Mouse (Mus musculus): Measurements from ENCODE around the gene Rinl. TPM values are rescaled to one million over a fixed set of nuclear protein-coding genes. Genes with fewer than 3 reads are reported as not detected.
A peak's percentile ranks its signal among the peaks of the same experiment; 100 is the strongest.

Gene Rinl
- total RNA-seq, 2 experiments from 2014 or later, result 2.2 to 4.0 TPM

DNA sequence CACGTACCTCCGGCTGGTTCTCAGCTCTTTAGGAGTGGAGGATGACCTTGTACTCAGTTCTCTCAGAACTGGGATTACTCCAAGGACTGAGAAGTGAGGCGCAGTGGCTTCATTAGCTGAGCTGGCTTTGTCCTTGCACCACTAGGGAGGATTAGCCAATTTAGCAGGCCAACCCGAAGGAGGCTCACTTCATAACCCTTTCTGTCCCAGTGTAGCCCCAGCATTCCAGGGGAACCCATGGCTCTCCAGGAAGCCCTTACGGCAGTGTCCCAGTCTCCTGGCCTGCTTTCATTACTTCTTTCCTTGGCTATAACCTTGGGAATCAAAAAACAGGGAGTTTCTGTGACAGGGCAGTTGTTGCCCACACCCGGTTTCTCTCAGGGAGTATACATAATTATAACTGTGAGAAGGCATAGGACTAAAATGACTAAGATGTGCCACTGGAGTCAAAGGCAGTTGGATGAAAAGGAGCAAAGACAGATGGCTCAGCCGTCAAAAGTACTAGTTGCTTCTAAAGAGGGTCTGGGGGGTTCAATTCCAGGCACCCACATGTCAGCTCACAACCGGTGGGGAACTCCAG is 19.0 kb downstream of the Rinl start:
- DNase-seq, result peak; percentile 48 to 64
- intact Hi-C loops (cut with DNase I), result no loop called here

DNA sequence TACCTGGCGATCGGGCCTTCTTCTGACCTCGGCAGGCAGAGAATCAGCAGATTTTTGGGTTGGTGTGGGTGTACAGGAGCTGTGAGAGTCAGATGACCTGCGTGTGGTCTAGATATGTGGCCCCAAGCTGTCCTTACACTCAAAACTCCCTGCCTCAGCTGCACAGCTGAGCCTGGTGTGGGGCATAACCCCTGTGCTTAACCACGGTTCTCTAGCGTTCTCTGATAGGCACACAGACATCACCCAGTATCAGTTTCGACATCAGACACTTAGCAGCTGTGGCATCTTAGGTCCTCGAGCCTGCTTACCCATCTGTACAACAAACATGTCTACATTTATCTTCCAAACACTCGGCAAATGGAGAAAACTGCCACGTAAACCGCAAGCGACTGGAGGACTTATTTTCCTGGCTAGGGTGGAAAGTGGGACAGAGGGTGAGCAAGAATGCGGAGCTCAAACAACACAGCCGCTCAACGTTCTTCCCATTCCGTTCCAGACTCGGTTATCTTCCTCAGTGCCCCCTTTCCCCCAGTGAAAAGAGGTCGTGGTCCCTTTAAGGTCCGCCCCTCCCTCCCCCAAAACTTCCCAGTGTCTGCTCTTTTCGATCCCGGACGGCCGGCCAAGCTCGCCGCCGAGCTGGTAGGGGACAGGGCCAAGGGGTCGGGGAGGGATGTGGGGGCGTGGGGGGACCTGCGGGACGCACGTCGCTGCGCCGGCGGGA is 19.6 kb downstream of the Rinl start, which contains the start of gene Hnrnpl:
Gene Hnrnpl (plus strand): TSS at position 321 of the 721 bp plus-strand sequence.
- DNase-seq, result peak; percentile 30 to 81
- intact Hi-C loops (cut with DNase I), result no loop called here

GRCm38 (mm10) chr7:28808957-28809393 is 20.2 kb downstream of the Rinl start:
- peak; percentile 97 to 99 for DNase-seq
- intact Hi-C loops (cut with DNase I), result no loop called here

- intact Hi-C loops (cut with DNase I), result loop anchor here (2.0 kb wide), 1 partner anchor 17 kb away; no protein-coding TSS in a partner anchor
- DNase-seq, result peak; percentile 62 to 65
Observed at GRCm38 (mm10) chr7:28809401-28810089, 20.8 kb downstream of the Rinl start.

GRCm38 (mm10) chr7:28810107-28811066 is 21.6 kb downstream of the Rinl start:
- intact Hi-C loops (cut with DNase I), result loop anchor here (2.0 kb wide), 1 partner anchor 16 kb away; no protein-coding TSS in a partner anchor
- peak; percentile 99 for DNase-seq

GRCm38 (mm10) chr7:28811228-28811627 is 22.5 kb downstream of the Rinl start:
- intact Hi-C loops (cut with DNase I), result loop anchor here (2.0 kb wide), 1 partner anchor 16 kb away; no protein-coding TSS in a partner anchor
- DNase-seq, result peak; percentile 97 to 98

DNA sequence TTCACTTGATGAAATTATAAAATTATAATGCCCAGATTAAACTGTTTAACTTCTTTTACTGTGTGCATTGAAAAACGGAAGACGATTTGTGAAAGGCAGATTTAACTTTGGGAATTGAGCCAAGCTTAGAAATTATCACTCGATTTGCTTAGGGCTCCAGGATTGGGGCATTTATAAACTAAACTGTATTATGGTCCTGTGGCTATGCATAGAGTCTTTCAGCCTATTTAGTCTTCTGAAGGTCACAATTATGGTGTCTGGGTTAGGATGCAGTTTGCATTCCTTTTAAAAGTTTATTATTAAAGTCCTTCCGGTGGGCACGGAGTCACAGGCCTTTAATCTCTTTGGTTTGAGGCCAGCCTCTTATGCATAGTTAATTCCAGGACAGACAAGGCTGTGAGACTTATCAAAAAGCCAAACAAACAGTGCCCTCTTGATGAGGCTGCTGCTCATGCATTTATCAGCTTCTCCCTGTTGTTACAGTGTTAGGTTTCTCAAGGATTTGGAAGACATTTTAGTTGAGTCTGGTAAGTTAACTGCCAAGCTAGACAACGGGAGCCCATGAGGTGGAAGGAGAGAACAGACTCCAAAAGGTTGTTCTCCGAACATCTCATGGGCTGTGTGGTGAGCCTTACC is 23.0 kb downstream of the Rinl start:
- no peak for DNase-seq
- intact Hi-C loops (cut with DNase I), result loop anchor here (2.0 kb wide), 2 partner anchors 15 kb away; no protein-coding TSS in a partner anchor

GRCm38 (mm10) chr7:28812436-28812835 is 23.7 kb downstream of the Rinl start:
- intact Hi-C loops (cut with DNase I), result loop anchor here (2.0 kb wide), 1 partner anchor 16 kb away; no protein-coding TSS in a partner anchor
- DNase-seq, result peak in 1 of 2 experiments; percentile 38

DNA sequence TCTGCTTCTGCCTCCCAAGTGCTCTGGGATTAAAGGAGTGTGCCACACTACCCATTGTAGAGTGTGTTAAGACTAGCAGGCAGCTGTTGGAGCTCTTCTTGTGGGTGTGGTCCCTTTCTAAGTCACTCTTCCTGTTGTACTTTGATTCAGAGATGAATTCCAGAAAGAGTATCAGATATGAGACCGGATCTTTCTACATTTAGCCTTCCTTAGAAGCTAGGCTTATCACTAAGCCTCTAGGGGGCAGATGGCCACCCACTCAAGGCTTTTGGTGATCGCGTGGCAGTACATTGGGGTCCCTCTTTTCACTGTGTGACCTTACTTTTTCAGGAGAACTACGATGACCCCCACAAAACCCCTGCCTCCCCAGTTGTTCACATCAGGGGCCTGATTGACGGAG is 24.2 kb downstream of the Rinl start:
- intact Hi-C loops (cut with DNase I), result loop anchor here (2.0 kb wide), 1 partner anchor 16 kb away; no protein-coding TSS in a partner anchor
- DNase-seq, result peak in 1 of 2 experiments; percentile 11

DNA sequence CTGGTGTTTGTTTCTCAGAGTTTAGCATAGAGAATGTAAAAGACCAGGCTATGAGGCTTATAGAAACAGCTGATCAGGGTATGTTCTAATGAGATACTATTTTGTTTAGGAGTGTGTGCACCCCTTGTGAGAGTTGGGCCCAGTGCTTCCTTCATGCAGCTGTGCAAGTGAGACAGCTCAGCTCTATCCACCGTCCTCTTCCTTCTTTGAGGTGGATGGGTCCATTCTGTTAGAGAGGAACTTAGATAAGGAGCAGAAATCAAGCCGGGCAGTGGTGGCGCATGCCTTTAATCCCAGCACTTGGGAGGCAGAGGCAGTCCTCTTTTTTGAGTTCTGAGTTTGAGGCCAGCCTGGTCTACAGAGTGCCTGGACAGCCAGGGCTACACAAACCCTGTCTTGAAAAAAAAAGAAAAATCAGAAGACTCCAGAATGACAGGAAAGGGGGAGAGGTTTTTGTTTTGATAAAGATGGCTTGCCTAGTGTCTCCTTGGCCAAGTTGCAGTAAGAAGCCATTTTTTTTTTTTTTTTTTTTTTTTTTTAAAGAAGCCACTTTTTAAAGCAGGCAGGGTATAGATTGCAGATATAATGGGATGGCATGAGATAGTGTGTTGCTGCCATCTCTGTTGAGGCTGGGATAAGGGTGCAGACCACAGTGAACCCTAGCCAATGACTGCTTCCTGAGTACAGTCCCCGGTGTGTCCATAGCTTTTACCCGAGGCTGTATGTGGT is 25.7 kb downstream of the Rinl start:
- DNase-seq, result no peak
- intact Hi-C loops (cut with DNase I), result no loop called here

- peak in 1 of 2 experiments; percentile 2 for DNase-seq
- intact Hi-C loops (cut with DNase I), result no loop called here
Observed at GRCm38 (mm10) chr7:28815230-28815629, 26.5 kb downstream of the Rinl start.

GRCm38 (mm10) chr7:28816201-28816600 is 27.4 kb downstream of the Rinl start:
- DNase-seq, result peak in 1 of 2 experiments; percentile 43
- intact Hi-C loops (cut with DNase I), result no loop called here

- DNase-seq, result no peak
- intact Hi-C loops (cut with DNase I), result no loop called here
Observed at GRCm38 (mm10) chr7:28816920-28817319, 28.2 kb downstream of the Rinl start.

- intact Hi-C loops (cut with DNase I), result no loop called here
- peak in 1 of 2 experiments; percentile 12 for DNase-seq
Observed at GRCm38 (mm10) chr7:28817524-28817923, 28.8 kb downstream of the Rinl start.

GRCm38 (mm10) chr7:28817957-28818356 is 29.2 kb downstream of the Rinl start:
- intact Hi-C loops (cut with DNase I), result no loop called here
- DNase-seq, result no peak

GRCm38 (mm10) chr7:28818436-28818835 is 29.7 kb downstream of the Rinl start:
- no peak for DNase-seq
- intact Hi-C loops (cut with DNase I), result no loop called here

DNA sequence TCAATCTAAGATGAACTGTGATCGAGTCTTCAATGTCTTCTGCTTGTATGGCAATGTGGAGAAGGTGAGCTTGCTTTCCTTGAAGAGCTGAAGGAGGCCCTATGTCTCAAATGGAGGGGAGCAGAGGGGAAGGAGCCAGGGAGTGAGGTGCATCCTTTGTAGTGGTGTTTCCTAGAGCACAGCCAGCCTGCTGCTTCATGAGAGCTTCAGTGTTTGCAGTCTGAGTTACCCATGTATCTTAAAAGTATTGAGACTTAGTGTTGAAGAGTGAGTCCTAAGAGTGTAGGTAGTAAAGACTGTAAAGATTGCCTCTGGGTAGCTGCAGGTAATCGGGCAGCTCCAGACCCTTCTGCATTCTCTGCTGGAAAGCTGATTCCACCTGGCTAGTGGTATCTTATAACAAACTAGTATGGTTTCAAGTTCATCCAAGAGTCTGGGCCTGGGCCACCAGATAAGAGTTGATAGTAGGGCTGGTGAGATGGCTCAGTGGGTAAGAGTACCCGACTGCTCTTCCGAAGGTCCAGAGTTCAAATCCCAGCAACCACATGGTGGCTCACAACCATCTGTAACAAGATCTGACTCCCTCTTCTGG is 30.2 kb downstream of the Rinl start:
- intact Hi-C loops (cut with DNase I), result no loop called here
- DNase-seq, result no peak

GRCm38 (mm10) chr7:28819571-28819970 is 30.8 kb downstream of the Rinl start:
- intact Hi-C loops (cut with DNase I), result no loop called here
- no peak for DNase-seq

All from heart, postnatal 14 days (tissue).